Mouse (Mus musculus) lung, embryonic 14.5 days (tissue): ENCODE results near the gene Clec2e. TPM values are rescaled to one million over a fixed set of nuclear protein-coding genes. Genes with fewer than 3 reads are reported as not detected.
"Not testable (repeated sequence)": the region's sequence is repeated elsewhere in the genome, so short reads cannot be mapped to it uniquely, and the experiment has no call there.

Source experiments
- ATAC-seq: fragments of 200-750 bp; cut with Nextera tagmentation; 2 replicates; pipeline ENCODE4 v1.8.0; 2017; ENCODE audit warnings: mild to moderate bottlenecking, moderate TSS enrichment, moderate library complexity; ENCODE audit not compliant: insufficient read depth
- DNase-seq: peaks from one replicate; pipeline ENCODE4 v3.0.0-alpha.2; 2015
- H3K27ac ChIP-seq: fragments of 300-500 bp; sonication (generic); 2 replicates; pipeline ENCODE4 v1.5.1; 2014; ENCODE audit warnings: low read depth, mild to moderate bottlenecking, moderate library complexity
- H3K27me3 ChIP-seq: fragments of 300-500 bp; sonication (generic); 2 replicates; pipeline ENCODE4 v1.6.1; 2014; ENCODE audit warnings: low read length, control low read depth; ENCODE audit not compliant: insufficient read depth
- H3K36me3 ChIP-seq: fragments of 300-500 bp; sonication (generic); 2 replicates; pipeline ENCODE4 v1.6.1; 2014; ENCODE audit warnings: control low read depth; ENCODE audit not compliant: insufficient read depth
- H3K4me1 ChIP-seq: fragments of 300-500 bp; sonication (generic); 2 replicates; pipeline ENCODE4 v1.6.1; 2014; ENCODE audit warnings: antibody characterized with exemption, control low read depth; ENCODE audit not compliant: insufficient read depth
- H3K4me2 ChIP-seq: fragments of 300-500 bp; sonication (generic); 2 replicates; pipeline ENCODE4 v1.6.1; 2014; ENCODE audit warnings: mild to moderate bottlenecking
- H3K4me3 ChIP-seq: fragments of 300-500 bp; sonication (generic); 2 replicates; pipeline ENCODE4 v1.5.1; 2014; ENCODE audit warnings: low read depth, low read length
- H3K9ac ChIP-seq: fragments of 300-500 bp; sonication (generic); 2 replicates; pipeline ENCODE4 v1.6.1; 2014
- H3K9me3 ChIP-seq: fragments of 300-500 bp; sonication (generic); 2 replicates; pipeline ENCODE4 v1.6.1; 2016; ENCODE audit warnings: low read depth, low read length, control low read depth
- CTCF ChIP-seq: IDR thresholded peaks from 2 replicates; pipeline ENCODE4 v1.5.1; 2016; ENCODE audit warnings: antibody characterized with exemption, low read depth
- WGBS: fragments of 180-500 bp; shearing (Covaris S2); extraction: QIAGEN DNeasy Blood & Tissue Kit; methylation state at CpG from one replicate; pipeline ENCODE4 v1.1.7; 2014; 5-methylcytosine and 5-hydroxymethylcytosine counted together
- polyA plus RNA-seq: library from polyadenylated mRNA; unstranded; fragments of >200 nt; fragmentation: Nextera tagmentation; extraction: Ambion mirVana; gene quantifications from 2 replicates; pipeline ENCODE4 v1.2.1, GENCODE M21; 2014

The Clec2e gene
- polyA plus RNA-seq, 1 experiment from 2014 or later = not detected

DNA sequence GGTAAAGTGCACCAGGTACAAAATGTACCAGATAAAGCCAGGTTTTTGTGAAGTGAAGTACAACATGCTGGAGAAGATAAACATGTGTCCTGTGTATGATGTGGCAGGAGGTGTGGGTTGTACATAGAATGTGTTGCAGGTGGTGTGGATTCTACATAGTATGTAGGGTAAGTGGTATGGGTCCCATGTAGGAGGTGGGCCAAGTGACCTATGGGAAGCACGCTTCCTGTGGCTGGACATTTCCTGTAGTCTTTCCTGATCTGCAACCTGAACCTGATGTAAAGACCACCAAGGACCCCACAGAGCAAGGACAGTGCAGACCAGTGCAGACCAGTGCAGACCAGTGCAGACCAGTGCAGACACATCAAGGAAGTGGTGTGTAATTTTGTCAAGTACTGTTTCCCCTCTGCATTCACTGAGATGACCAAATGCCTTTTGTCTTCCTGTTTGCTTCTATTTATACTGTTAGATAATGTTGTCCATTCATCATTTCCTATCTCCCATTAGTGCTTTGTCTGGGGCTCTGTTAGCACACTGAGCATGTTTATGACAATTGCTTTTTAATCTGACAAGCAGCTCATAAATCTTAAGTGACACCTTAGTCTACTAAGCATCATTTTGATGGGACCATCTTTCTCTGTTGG is 12.4 kb upstream of the Clec2e start:
- no peaks in the 10 kb centered on the region for H3K36me3 ChIP-seq
- no peaks in the 10 kb centered on the region for H3K9me3 ChIP-seq
- DNase-seq (peak; percentile 82), ATAC-seq (peak; percentile 88)
- no peak for TF ChIP-seq CTCF
- no peak overlapping the region for H3K9ac ChIP-seq
- peaks cover 6% of the 10 kb centered on the region for H3K4me1 ChIP-seq
- peak overlapping the region; percentile 65 for H3K27ac ChIP-seq
- no peak overlapping the region for H3K4me3 ChIP-seq
- 70% methylated on average over 1 of the region's 1 CpGs for WGBS
- H3K4me2 ChIP-seq = no peak overlapping the region
- no peaks in the 10 kb centered on the region for H3K27me3 ChIP-seq

DNA sequence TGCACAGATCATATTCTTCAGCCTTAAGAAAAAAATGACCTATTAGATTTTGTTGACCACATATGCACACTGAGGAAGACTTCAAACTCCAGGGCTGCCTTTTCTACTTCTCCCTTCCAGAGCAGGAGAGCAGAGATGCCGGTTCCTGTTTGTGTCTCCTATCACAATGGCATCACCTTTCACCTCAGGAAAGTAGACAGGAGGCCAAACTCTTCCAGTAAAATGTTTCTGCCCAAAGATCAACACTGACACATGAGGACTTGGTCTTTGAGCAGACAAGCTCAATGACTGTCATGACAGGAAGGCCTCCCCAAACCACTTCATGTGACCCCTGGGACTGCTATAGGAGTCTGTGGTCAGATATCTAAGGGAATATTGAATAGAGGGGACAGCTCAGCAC is 11.8 kb upstream of the Clec2e start:
- ATAC-seq (no peak), DNase-seq (no peak)
- no peak for TF ChIP-seq CTCF
- no peak overlapping the region for H3K4me3 ChIP-seq
- H3K9ac ChIP-seq = no peak overlapping the region
- H3K4me1 ChIP-seq = peaks cover 6% of the 10 kb centered on the region
- no peak overlapping the region for H3K4me2 ChIP-seq
- H3K27me3 ChIP-seq = no peaks in the 10 kb centered on the region
- no peak overlapping the region; the same call in 1 of the 2 replicates for H3K27ac ChIP-seq
- 22% methylated on average over 1 of the region's 1 CpGs for WGBS
- H3K36me3 ChIP-seq = no peaks in the 10 kb centered on the region
- no peaks in the 10 kb centered on the region for H3K9me3 ChIP-seq

DNA sequence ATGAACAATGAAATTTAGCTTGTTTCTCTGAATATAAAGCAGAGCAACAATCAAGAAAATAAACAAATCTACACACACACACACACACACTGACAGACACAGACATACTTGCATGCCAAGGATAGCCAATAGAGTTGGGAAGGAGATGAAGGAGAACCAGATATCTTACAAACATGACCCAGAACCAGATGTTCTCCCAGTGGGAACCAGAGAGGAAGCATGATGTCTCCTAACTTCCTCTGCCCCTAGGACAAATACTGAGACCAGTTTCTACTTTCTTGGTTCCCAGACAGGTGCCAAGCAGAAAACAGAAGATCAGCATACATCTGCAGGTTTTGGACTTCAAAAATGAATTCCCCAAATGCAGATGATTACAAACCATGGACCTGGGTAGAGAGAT is 7.2 kb upstream of the Clec2e start:
- Histone ChIP-seq H3K9ac (no peak overlapping the region), H3K4me3 (no peak overlapping the region), H3K4me1 (peaks cover under 1% of the 10 kb centered on the region; the same call in 1 of the 2 replicates), H3K27me3 (no peaks in the 10 kb centered on the region), H3K27ac (no peak overlapping the region), H3K36me3 (no peaks in the 10 kb centered on the region), H3K9me3 (no peaks in the 10 kb centered on the region), H3K4me2 (no peak overlapping the region)
- TF ChIP-seq CTCF = no peak
- no peak for DNase-seq
- ATAC-seq = no peak

DNA sequence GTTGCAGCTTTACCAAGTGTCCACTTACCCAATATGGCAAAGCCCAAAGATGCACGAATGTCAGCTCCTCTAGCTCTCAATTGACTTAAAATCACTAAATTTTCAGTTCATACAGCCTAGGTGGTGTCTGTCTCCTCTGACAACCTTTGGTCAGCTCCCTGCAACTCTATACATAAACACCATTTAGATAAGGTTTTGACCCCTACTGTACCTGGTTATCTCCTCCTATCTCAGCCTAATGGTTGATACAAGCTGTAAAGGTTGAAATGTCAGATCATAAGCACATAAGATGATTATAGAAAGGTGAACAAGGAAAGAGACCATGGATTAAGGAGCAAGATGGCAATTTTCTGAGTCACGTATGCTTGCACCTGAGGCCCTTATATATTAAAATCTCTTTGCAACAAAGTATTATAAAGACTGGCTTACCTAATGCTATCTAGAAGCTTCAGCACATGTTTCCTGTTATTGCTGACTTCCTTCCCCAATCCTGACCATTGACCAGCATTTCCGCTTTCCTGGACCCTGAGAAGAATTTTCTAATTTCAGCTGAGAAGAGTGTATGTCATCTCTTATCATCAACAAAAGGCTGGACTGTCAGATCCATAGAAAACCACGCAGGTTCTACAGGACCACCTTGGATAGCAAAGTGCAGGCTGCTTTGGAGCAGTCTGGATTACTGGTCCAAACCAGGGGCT is 2.3 kb upstream of the Clec2e start:
- Histone ChIP-seq H3K4me2 (no peak overlapping the region), H3K36me3 (no peaks in the 10 kb centered on the region), H3K4me1 (no peaks in the 10 kb centered on the region), H3K27ac (no peak overlapping the region), H3K4me3 (no peak overlapping the region), H3K9ac (no peak overlapping the region), H3K27me3 (no peaks in the 10 kb centered on the region), H3K9me3 (no peaks in the 10 kb centered on the region)
- ATAC-seq (no peak), DNase-seq (peak; percentile 39)
- WGBS = 64% methylated on average over 4 of the region's 4 CpGs
- no peak for TF ChIP-seq CTCF

DNA sequence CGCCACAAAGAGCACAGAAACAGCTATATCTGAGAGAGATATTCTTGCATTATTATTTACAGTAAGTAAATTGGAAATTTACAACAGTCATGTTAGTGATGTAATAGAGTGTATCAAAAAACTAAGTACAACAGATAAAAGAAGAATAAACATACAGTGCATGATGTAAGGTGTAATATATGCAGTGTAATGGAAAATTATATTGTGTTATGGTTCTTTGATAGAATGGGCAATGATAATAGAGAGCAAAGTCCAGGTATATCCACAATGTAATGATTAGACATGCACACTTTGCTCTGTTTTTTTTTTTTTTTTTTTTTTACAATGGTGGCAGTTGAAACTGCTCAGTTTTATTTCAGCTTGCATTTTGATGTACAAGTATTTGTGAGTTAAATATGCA is 891 bp upstream of the Clec2e start:
- WGBS = 82% methylated on average over 1 of the region's 1 CpGs
- no peaks in the 10 kb centered on the region for H3K4me1 ChIP-seq
- no peak overlapping the region for H3K9ac ChIP-seq
- no peak for TF ChIP-seq CTCF
- DNase-seq = no peak
- H3K36me3 ChIP-seq = no peaks in the 10 kb centered on the region
- no peaks in the 10 kb centered on the region for H3K27me3 ChIP-seq
- no peak overlapping the region for H3K4me3 ChIP-seq
- no peaks in the 10 kb centered on the region for H3K9me3 ChIP-seq
- H3K27ac ChIP-seq = no peak overlapping the region
- no peak overlapping the region for H3K4me2 ChIP-seq
- ATAC-seq = no peak

DNA sequence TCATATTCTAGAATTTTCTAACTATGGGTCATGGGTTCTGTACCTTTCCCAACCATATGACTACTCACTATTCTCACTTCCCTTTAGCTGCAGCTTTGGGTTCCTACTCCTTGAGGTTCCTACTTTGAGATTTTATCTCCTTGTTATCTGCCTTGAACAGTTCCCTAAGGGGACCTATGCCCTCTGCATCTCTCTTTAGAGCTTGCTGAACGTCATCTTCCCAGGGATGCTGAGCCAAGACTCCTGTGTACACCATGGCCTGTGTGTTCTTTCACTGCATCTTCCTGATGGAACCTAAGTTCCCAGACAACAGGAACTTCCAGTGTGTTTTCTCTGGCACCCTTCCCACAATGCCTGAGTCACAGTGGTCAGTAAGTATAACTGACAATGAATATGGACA is 2.8 kb downstream of the Clec2e start:
- WGBS = 30% methylated on average over 1 of the region's 1 CpGs
- DNase-seq (peak; percentile 29), ATAC-seq (peak; percentile 35; the same call in 1 of the 2 replicates)

DNA sequence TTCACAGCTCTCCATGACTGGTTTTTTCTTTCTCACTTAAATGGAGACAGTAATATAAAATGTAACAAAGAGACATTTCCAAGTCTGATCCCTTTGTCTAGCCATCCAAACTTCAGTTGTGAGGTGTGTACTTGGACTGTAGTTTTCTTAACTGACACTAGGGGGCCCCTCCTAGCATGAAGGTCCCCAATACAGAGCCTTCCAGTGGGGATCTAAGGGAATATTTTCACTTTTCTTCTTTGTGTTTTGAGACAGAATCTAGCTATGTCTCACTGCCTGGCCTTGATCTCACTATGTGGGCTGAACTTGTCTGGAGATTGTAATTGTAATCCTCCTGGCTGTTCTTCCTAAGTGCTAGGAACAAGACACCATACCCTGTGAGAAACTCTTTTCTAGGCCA is 5.5 kb downstream of the Clec2e start:
- ATAC-seq (peak; percentile 76; the same call in 1 of the 2 replicates), DNase-seq (peak; percentile 74)
- Histone ChIP-seq H3K27me3 (no peaks in the 10 kb centered on the region), H3K4me1 (no peaks in the 10 kb centered on the region), H3K9me3 (no peaks in the 10 kb centered on the region), H3K36me3 (no peaks in the 10 kb centered on the region), H3K9ac (no peak overlapping the region), H3K4me3 (no peak overlapping the region), H3K27ac (no peak overlapping the region), H3K4me2 (no peak overlapping the region)
- TF ChIP-seq CTCF = peak; percentile 76

More for the DNA sequence above, 2.8 kb downstream of the Clec2e start:
- Histone ChIP-seq H3K4me3 (no peak overlapping the region), H3K4me2 (no peak overlapping the region), H3K9ac (no peak overlapping the region), H3K27me3 (no peaks in the 10 kb centered on the region), H3K27ac (no peak overlapping the region), H3K4me1 (no peaks in the 10 kb centered on the region), H3K9me3 (no peaks in the 10 kb centered on the region), H3K36me3 (no peaks in the 10 kb centered on the region)
- TF ChIP-seq CTCF = no peak

DNA sequence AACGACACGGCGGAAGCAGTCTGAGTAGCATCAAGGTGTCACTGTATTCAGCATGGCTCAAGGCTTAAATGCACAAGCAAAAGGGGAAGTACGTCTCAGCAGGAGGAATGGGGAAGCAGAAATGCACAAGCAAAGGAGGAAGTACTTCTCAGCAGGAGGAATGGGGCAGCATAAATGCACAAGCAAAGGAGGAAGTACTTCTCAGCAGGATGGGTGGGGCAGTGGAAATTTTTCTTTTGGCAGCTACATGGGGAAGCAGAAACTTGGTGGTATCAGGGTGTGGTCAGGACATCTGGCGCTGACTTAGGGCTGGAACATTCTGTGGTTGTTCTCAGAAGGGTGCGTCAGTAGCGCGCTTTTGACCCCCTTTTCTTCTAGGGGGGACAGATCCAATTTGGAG is 12.1 kb downstream of the Clec2e start:
- not testable (repeated sequence) for DNase-seq, H3K27ac ChIP-seq, H3K36me3 ChIP-seq, H3K4me3 ChIP-seq, H3K4me2 ChIP-seq, ATAC-seq, H3K4me1 ChIP-seq, H3K9ac ChIP-seq, H3K27me3 ChIP-seq, H3K9me3 ChIP-seq
- 94% methylated on average over 8 of the region's 8 CpGs for WGBS
